Mouse (Mus musculus) heart, postnatal 0 days (tissue): ENCODE data around the gene Mlh3.

Experiments used
- CTCF ChIP-seq: IDR thresholded peaks from 2 replicates; pipeline ENCODE4 v1.5.1; 2016; ENCODE audit warnings: antibody characterized with exemption, control low read depth, low read depth
- EP300 ChIP-seq: IDR thresholded peaks from 2 replicates; pipeline ENCODE4 v1.6.1; 2016; ENCODE audit warnings: antibody characterized with exemption, low read depth

DNA sequence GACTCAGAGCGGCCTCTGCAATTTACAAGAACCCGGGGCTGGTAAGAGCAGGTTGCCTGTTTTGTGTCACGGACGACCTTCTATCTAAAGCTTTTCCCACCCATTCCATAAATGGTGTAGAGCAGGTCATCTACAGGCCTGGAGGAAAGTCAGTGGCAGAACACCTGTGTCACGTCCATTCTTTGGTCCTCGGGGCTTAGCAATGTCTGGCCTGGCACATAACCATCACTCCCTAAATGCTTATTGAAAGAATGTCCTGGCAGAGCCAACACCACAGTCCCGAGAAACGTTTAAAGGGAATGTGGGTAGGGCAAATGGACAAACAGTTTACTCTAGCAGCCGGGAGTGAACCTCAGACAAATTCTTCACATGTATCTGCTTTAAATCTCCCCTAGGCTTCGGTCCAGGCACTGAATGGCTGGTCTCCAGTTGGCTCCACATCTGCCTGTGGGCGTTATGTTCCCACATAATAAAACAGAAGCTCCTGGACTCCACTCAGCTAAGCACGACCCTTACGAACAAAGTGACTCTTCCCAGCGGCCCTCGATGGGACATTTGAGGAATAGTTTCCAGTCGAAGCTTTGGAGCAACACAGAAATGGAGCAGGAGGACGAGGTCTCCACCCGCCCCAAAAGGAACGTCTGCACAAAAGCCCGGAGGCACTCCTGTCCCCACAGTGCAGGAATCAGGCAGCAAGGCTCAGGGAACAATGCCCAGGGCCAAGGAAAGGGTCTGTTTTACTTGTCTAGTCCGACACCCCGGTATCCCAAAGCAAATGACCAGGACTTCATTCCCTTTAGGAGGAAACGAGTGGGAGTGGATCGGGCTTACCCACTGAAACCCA is 19.0 kb upstream of the Mlh3 start:
- TF ChIP-seq CTCF (no peak), EP300 (no peak)
